Mouse (Mus musculus) neural tube, embryonic 12.5 days (tissue): Measurements from ENCODE around the gene Arid3a. TPM values are rescaled to one million over a fixed set of nuclear protein-coding genes. Genes with fewer than 3 reads are reported as not detected.

ENCODE experiments used
- ATAC-seq: fragments of 200-750 bp; cut with Nextera tagmentation; 2 replicates; pipeline ENCODE4 v1.8.0; 2017; ENCODE audit warnings: low read depth, mild to moderate bottlenecking, moderate TSS enrichment, moderate library complexity; ENCODE audit not compliant: low FRiP score
- H3K27ac ChIP-seq: fragments of 300-500 bp; sonication (generic); 2 replicates; pipeline ENCODE4 v1.5.1; 2016
- H3K27me3 ChIP-seq: fragments of 300-500 bp; sonication (generic); replicated peaks from 2 replicates; pipeline ENCODE4 v1.6.1; 2016; ENCODE audit warnings: mild to moderate bottlenecking
- H3K36me3 ChIP-seq: fragments of 300-500 bp; sonication (generic); 2 replicates; pipeline ENCODE4 v1.6.1; 2016; ENCODE audit warnings: mild to moderate bottlenecking
- H3K4me1 ChIP-seq: fragments of 300-500 bp; sonication (generic); 2 replicates; pipeline ENCODE4 v1.6.1; 2016
- H3K4me2 ChIP-seq: fragments of 300-500 bp; sonication (generic); replicated peaks from 2 replicates; pipeline ENCODE4 v1.6.1; 2016; ENCODE audit warnings: mild to moderate bottlenecking
- H3K4me3 ChIP-seq: fragments of 300-500 bp; sonication (generic); 2 replicates; pipeline ENCODE4 v1.5.1; 2016
- H3K9ac ChIP-seq: fragments of 300-500 bp; sonication (generic); 2 replicates; pipeline ENCODE4 v1.6.1; 2016; ENCODE audit warnings: mild to moderate bottlenecking
- H3K9me3 ChIP-seq: fragments of 300-500 bp; sonication (generic); 2 replicates; pipeline ENCODE4 v1.6.1; 2016; ENCODE audit warnings: mild to moderate bottlenecking
- WGBS: fragments of 180-500 bp; shearing (Covaris S2); methylation state at CpG from one replicate; pipeline ENCODE4 v1.1.7; 2016; 5-methylcytosine and 5-hydroxymethylcytosine counted together
- polyA plus RNA-seq: library from polyadenylated mRNA; unstranded; fragments of >200 nt; fragmentation: Nextera tagmentation; extraction: Ambion mirVana; gene quantifications from 2 replicates; pipeline ENCODE4 v1.2.1, GENCODE M21; 2016

Gene Arid3a
- polyA plus RNA-seq, 1 experiment from 2014 or later, result 4.9 TPM

DNA sequence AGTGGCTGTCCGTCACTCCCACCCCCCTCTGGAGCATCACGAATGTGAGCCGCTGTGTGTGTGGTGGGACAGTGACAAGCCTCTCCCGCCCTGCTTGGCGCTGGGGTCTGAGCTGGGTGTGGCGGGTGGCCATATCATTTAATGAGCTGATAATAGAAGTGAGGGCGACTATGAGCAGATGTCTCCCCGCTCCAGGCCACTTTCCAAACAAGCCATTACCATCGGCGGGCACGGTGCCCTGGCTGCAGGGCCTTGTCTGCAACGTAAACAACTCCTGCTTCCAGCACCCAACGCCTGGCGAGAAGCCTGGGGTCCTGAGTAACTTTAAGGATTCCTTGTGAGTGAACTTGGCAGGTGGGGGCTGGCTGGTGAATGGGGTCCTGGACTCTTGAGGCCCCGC is 71.0 kb downstream of the Arid3a start:
- Histone ChIP-seq H3K36me3 (peaks cover 5% of the 10 kb centered on the region; the same call in 1 of the 2 replicates), H3K4me3 (peak overlapping the region; percentile 52), H3K9me3 (no peaks in the 10 kb centered on the region), H3K4me1 (peaks cover 12% of the 10 kb centered on the region), H3K27ac (0 out of 2 replicates have a peak overlapping the region, but pooled peaks have one; percentile 20), H3K4me2 (peak overlapping the region; percentile 79), H3K27me3 (peaks cover 21% of the 10 kb centered on the region), H3K9ac (peak overlapping the region; percentile 51)
- 9% methylated on average over 15 of the region's 15 CpGs for WGBS
- peak; percentile 46 for ATAC-seq

DNA sequence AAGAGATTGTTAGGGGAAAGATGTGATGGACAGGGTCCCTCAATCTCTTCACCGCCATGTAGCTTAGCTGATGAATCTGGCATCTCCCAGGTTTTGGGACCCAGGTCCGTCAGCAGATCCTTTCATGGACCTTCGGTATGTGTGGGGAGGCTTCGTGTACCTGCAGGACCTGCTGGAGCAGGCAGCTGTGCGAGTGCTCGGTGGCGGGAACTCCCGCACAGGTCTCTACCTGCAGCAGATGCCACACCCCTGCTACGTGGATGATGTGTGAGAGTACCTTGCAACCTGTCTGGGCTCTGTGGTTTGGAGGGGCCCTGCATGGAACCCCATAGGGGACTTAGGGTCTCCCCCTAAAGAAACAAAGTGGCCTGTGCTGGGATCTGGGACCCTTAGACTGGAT is 75.1 kb downstream of the Arid3a start:
- WGBS, result 84% methylated on average over 9 of the region's 9 CpGs
- peaks cover 19% of the 10 kb centered on the region for H3K4me1 ChIP-seq
- no peak overlapping the region for H3K9ac ChIP-seq
- no peaks in the 10 kb centered on the region for H3K36me3 ChIP-seq
- no peak overlapping the region for H3K27ac ChIP-seq
- no peak overlapping the region for H3K4me3 ChIP-seq
- H3K9me3 ChIP-seq, result no peaks in the 10 kb centered on the region
- ATAC-seq, result no peak
- no peak overlapping the region for H3K4me2 ChIP-seq
- peaks cover 35% of the 10 kb centered on the region for H3K27me3 ChIP-seq

DNA sequence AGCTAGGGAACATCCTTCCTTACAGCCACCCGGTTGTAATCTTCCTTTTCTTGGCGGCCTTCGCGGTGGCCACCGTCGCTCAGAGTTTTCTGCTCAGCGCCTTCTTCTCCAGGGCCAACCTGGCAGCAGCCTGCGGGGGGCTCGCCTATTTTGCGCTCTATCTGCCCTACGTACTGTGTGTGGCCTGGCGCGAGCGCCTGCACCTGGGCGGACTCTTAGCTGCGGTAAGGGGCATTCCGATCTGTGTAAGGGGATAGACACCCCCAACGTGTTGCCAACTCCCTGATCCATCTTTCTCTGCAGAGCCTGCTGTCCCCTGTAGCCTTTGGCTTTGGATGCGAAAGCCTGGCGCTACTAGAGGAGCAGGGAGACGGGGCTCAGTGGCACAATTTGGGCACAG is 76.0 kb downstream of the Arid3a start:
- no peak overlapping the region for H3K9ac ChIP-seq
- no peak overlapping the region for H3K4me3 ChIP-seq
- no peak overlapping the region for H3K27ac ChIP-seq
- H3K36me3 ChIP-seq, result peaks cover 3% of the 10 kb centered on the region
- no peaks in the 10 kb centered on the region for H3K9me3 ChIP-seq
- ATAC-seq, result no peak
- 28% methylated on average over 21 of the region's 21 CpGs for WGBS
- H3K4me2 ChIP-seq, result 0 out of 2 replicates have a peak overlapping the region, but pooled peaks have one; percentile 1
- peaks cover 35% of the 10 kb centered on the region for H3K27me3 ChIP-seq
- peaks cover 14% of the 10 kb centered on the region for H3K4me1 ChIP-seq

DNA sequence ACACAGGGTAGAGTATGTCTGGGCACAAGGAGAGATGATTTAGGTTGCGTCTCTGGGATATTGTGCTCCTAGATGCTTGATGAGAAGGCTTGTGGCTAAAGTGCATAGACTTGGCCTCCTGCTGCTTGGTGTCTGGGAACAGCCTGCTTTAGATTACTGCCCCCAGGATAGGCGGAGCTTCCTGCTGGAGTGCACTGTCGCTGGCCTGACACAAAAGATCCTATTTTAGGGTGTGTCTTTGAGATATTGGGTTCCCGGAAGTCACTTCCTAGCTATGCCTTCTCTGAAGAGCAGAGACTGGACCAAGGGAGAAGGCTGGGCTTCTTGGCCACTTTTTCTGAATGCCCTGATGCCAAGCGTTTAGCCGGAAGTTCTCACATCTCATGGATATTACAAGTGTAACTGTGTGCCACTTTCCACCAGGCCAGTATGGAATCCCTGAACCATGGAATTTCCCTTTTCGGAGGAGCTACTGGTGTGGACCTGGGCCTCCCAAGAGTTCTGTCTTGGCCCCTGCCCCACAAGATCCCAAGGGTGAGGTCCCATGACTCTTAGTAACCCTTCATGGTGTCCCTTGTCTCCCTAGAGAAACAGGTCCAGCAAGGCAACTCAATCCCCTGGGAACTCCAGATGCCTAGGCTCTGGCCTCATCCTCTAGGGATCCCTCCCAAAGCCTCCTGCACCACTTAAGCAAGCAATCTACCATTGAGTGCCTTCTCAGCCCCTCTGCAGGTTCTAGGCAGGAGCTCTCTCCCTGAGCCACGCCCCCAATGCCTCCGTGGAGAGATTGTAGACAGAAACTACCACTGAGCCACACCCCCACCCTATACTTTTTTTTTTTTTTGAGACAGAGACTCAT is 76.8 kb downstream of the Arid3a start:
- H3K4me2 ChIP-seq, result no peak overlapping the region
- H3K9ac ChIP-seq, result no peak overlapping the region
- peaks cover 10% of the 10 kb centered on the region for H3K36me3 ChIP-seq
- H3K27me3 ChIP-seq, result peaks cover 35% of the 10 kb centered on the region
- 0 out of 2 replicates have a peak, but pooled peaks cover 8% of the 10 kb centered on the region for H3K4me1 ChIP-seq
- H3K9me3 ChIP-seq, result no peaks in the 10 kb centered on the region
- ATAC-seq, result no peak
- 59% methylated on average over 9 of the region's 9 CpGs for WGBS
- no peak overlapping the region for H3K4me3 ChIP-seq
- no peak overlapping the region for H3K27ac ChIP-seq

DNA sequence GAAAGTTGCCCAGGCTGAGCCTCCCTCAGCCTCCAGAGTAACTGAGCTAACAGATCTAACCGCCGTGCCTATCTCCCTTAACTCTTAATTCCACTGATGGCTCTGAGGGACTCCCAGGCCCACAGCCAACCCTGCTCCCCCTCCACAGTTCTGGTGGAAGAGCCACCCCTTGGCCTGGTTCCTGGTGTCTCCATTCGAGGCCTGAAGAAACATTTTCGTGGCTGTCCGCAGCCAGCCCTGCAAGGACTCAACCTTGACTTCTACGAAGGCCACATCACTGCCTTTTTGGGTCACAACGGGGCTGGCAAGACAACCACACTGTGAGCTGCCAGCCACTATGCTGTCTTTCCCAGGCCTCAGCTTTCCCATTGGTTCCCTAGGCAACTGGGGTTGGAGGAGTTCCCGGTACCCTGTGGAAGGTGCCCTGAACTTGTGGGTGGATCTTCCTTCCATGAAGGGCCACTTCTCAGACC is 77.4 kb downstream of the Arid3a start:
- H3K4me1 ChIP-seq, result 0 out of 2 replicates have a peak, but pooled peaks cover 8% of the 10 kb centered on the region
- no peak overlapping the region for H3K4me3 ChIP-seq
- H3K36me3 ChIP-seq, result peaks cover 17% of the 10 kb centered on the region
- no peak overlapping the region for H3K9ac ChIP-seq
- no peak for ATAC-seq
- 93% methylated on average over 8 of the region's 8 CpGs for WGBS
- no peak overlapping the region for H3K27ac ChIP-seq
- H3K9me3 ChIP-seq, result no peaks in the 10 kb centered on the region
- no peak overlapping the region for H3K4me2 ChIP-seq
- H3K27me3 ChIP-seq, result peaks cover 35% of the 10 kb centered on the region

Other genes with a start within 250 kb of the Arid3a start
- 136 and 141 TPM in 2 replicates for gene Cdc34, start 244.8 kb upstream of the Arid3a start, polyA plus RNA-seq
- gene Gzmm, start 238.0 kb upstream of the Arid3a start, polyA plus RNA-seq, result 0.65 and 1.4 TPM in 2 replicates
- gene Bsg, start 222.6 kb upstream of the Arid3a start, polyA plus RNA-seq, result 634 and 639 TPM in 2 replicates
- 0.61 and 0.79 TPM in 2 replicates for gene Hcn2, start 210.4 kb upstream of the Arid3a start, polyA plus RNA-seq
- 44.7 and 44.9 TPM in 2 replicates for gene Polrmt, start 180.5 kb upstream of the Arid3a start, polyA plus RNA-seq
- 0.55 and 1.2 TPM in 2 replicates for gene Fgf22, start 172.0 kb upstream of the Arid3a start, polyA plus RNA-seq
- 115 and 118 TPM in 2 replicates for gene Rnf126, start 160.1 kb upstream of the Arid3a start, polyA plus RNA-seq
- gene Fstl3, start 149.8 kb upstream of the Arid3a start, polyA plus RNA-seq, result 1.5 and 2.0 TPM in 2 replicates
- 0.16 and 0.42 TPM in 2 replicates for gene Prss57, start 136.1 kb upstream of the Arid3a start, polyA plus RNA-seq
- 196 and 205 TPM in 2 replicates for gene Palm, start 133.5 kb upstream of the Arid3a start, polyA plus RNA-seq
- gene Misp, start 106.1 kb upstream of the Arid3a start, polyA plus RNA-seq, result 1.6 and 2.3 TPM in 2 replicates
- gene Ptbp1, start 72.6 kb upstream of the Arid3a start, polyA plus RNA-seq, result 180 and 189 TPM in 2 replicates
- gene Prtn3, start 52.6 kb upstream of the Arid3a start, polyA plus RNA-seq, result 12.6 and 15.5 TPM in 2 replicates
- gene Plppr3, start 52.4 kb upstream of the Arid3a start, polyA plus RNA-seq, result 296 and 301 TPM in 2 replicates
- gene Elane, start 40.8 kb upstream of the Arid3a start, polyA plus RNA-seq, result 0.34 and 0.53 TPM in 2 replicates
- not detected in 2 replicates for gene Cfd, start 36.2 kb upstream of the Arid3a start, polyA plus RNA-seq
- gene Med16, start 18.1 kb upstream of the Arid3a start, polyA plus RNA-seq, result 60.5 and 62.6 TPM in 2 replicates
- gene Gm26602, start 16.2 kb upstream of the Arid3a start, polyA plus RNA-seq, result 28.4 and 40.5 TPM in 2 replicates
- gene Kiss1r, start 10.1 kb upstream of the Arid3a start, polyA plus RNA-seq, result 1.1 and 1.3 TPM in 2 replicates
- gene R3hdm4, start 5.8 kb upstream of the Arid3a start, polyA plus RNA-seq, result 185 and 186 TPM in 2 replicates
- 84.5 and 98.3 TPM in 2 replicates for gene Wdr18, start 33.1 kb downstream of the Arid3a start, polyA plus RNA-seq
- gene Grin3b, start 43.7 kb downstream of the Arid3a start, polyA plus RNA-seq, result 0.24 and 0.40 TPM in 2 replicates
- 26.3 and 27.7 TPM in 2 replicates for gene Tmem259, start 57.3 kb downstream of the Arid3a start, polyA plus RNA-seq
- gene Cnn2, start 61.5 kb downstream of the Arid3a start, polyA plus RNA-seq, result 106 and 107 TPM in 2 replicates
- 9.9 and 10.7 TPM in 2 replicates for gene Abca7, start 69.5 kb downstream of the Arid3a start, polyA plus RNA-seq
- 4.3 and 4.7 TPM in 2 replicates for gene Arhgap45, start 89.6 kb downstream of the Arid3a start, polyA plus RNA-seq
- 160 and 166 TPM in 2 replicates for gene Polr2e, start 112.8 kb downstream of the Arid3a start, polyA plus RNA-seq
- 499 and 515 TPM in 2 replicates for gene Gpx4, start 120.1 kb downstream of the Arid3a start, polyA plus RNA-seq
- gene Sbno2, start 178.5 kb downstream of the Arid3a start, polyA plus RNA-seq, result 15.1 and 15.4 TPM in 2 replicates
- gene Stk11, start 188.8 kb downstream of the Arid3a start, polyA plus RNA-seq, result 17.4 and 23.9 TPM in 2 replicates
- 396 and 422 TPM in 2 replicates for gene Atp5d, start 211.6 kb downstream of the Arid3a start, polyA plus RNA-seq
- 26.5 and 27.3 TPM in 2 replicates for gene Cbarp, start 213.8 kb downstream of the Arid3a start, polyA plus RNA-seq
- 40.8 and 45.1 TPM in 2 replicates for gene Midn, start 221.2 kb downstream of the Arid3a start, polyA plus RNA-seq
- gene Cirbp, start 238.9 kb downstream of the Arid3a start, polyA plus RNA-seq, result 262 and 273 TPM in 2 replicates
- 14.9 and 15.7 TPM in 2 replicates for gene 1600002K03Rik, start 245.9 kb downstream of the Arid3a start, polyA plus RNA-seq